Mouse (Mus musculus): ENCODE results near the gene Arhgef12.

DNA sequence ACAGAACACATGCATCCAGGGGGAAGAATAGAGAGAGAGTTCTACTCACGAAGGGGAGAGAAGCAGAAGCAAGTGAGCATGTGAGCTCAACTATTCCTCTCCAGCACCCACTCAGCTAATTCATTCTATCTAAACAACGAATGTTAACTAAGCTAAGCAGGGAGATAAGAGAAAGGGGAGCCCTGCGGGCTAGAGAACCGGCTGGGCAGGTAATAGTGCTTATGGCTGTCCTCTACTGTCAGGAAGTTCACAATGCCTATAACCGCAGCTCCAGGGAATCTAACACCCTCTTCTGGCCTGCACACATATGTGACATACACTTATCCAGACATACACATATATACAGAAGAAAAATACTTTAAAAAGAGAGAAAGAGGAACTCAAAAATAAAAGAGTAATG, 79.3 kb downstream of the Arhgef12 start:
- TF ChIP-seq CTCF (IDR thresholded peaks at IDR 0.05; ENCODE audit: extremely low read depth, insufficient read depth, low read length) (no peak), POLR2A (IDR thresholded peaks at IDR 0.05; ENCODE audit: extremely low read depth, insufficient read depth, low read length) (no peak)

All from cortical plate, adult 2 months (tissue).